Mouse (Mus musculus): ENCODE data around the gene Nfatc3.
A peak's percentile ranks its signal among the peaks of the same experiment; 100 is the strongest.

DNA sequence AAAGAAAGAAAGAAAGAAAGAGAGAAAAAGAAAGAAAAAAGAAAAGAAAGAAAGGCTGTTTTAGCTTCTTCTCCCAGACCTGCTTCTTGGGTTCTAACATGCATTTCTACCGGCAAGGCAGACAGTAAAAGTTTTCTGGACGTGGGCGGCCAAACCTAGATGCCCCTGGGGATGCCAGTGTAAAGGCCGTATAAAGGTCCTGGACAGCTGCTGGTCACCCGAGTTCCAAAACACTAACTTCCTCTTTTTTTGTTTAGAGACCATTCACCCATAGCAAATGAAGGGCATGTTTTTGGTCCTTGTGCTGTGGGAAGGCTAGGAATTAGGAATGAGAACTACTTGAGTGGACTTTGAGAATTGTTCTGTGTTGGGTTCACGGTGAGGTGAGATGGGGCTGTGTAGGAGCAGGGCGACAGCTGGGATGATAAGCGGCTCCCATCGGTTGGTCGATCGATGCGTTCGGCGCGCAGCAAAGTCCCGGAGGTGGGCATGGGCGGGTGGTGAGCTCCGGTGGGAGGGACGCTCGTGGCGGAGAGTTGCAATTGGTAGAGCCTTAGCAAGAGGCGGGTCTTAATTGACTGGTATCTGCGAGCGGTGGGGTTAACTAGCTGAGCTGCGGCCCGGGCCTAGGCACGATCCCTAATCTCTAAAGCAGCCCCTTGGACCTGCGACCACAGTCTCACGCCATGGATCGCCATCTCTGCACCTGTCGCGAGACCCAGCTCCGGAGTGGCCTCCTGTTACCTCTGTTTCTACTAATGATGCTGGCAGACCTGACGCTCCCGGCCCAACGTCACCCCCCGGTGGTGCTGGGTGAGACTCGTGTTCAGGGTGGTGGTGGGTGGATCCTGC lies 91.4 kb downstream of the Nfatc3 start, which contains the start of gene Pla2g15:
- TF ChIP-seq POLR2A (IDR thresholded peaks at IDR 0.05; ENCODE audit: borderline replicate concordance, control insufficient read depth, low read depth, low read length) = peak; percentile 83
- TF ChIP-seq CTCF (IDR thresholded peaks at IDR 0.05; ENCODE audit: control insufficient read depth, insufficient read depth, low read length) = no peak
